Mouse (Mus musculus): ENCODE data around the gene Man2b2.

The Man2b2 gene

DNA sequence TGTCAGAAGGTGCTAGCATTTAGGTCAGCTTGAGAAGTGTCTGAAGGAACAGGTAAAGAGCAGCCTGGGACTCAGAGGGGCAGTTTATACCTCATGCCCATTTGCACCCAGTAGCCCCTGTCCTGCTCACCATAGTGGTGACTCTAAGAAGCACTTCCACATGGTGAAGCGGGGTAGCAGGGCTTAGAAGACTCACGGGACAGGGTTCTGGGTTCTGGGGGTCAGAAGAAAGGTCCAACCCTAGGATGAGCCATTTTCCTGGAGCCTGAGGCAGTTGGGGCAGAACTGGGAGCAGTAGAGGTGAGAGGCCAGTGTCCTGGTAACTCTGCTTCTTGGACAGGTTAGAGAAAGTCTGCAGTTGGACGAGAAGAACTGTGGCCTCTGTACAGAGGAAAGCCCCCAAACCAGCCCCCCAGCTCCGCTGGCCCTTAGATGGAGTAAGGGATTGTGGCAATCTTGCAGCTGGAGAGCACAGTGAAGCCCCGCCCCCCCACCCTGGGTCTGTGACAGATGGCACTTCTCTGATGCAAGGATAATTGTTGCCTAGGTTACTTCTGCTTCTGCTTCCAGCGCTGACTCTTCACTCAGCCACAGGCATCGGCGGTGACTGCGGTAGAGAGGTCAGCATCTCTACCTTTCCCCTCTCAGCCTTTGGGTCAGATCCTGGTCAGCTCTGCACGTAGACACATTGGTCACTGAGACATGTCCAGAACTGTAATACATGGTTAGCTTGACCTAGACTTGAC, 63.3 kb downstream of the Man2b2 start:
- peak; percentile 45 for DNase-seq

GRCm38 (mm10) chr5:36759848-36760247, 70.6 kb downstream of the Man2b2 start:
- DNase-seq, result no peak

DNA sequence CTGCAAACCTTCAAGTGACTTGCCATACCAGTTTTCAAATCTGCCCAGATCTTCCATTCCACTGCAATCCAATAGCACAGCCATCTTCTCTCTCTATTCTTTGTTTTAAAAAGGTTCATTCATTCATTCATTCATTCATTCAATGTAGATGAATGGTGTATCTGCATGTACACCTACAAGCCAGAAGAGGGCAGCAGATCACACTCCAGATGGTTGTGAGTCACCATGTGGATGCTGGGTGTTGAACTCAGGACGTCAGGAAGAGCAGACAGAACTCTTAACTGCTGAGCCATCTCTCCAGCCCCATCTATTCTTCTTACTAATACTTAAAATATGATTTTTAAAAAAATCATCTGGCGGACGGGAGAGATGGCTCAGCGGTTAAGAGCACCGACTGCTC, 73.4 kb downstream of the Man2b2 start:
- DNase-seq, result no peak
